Mouse (Mus musculus) hindlimb bud, embryonic 11.5 days (tissue): ENCODE results near the gene Pafah1b3.

Experiments
- DNase-seq: peaks from one replicate; pipeline ENCODE4 v3.0.0-alpha.2; 2012; ENCODE audit warnings: low read depth, low spot score; ENCODE audit errors: extremely low spot score

Pafah1b3 gene

GRCm38 (mm10) chr7:25281734-25282601 lies 15.8 kb downstream of the Pafah1b3 start:
- no peak for DNase-seq

GRCm38 (mm10) chr7:25281166-25281733 lies 16.5 kb downstream of the Pafah1b3 start:
- no peak for DNase-seq

GRCm38 (mm10) chr7:25279861-25280791 lies 17.7 kb downstream of the Pafah1b3 start:
- DNase-seq: no peak

DNA sequence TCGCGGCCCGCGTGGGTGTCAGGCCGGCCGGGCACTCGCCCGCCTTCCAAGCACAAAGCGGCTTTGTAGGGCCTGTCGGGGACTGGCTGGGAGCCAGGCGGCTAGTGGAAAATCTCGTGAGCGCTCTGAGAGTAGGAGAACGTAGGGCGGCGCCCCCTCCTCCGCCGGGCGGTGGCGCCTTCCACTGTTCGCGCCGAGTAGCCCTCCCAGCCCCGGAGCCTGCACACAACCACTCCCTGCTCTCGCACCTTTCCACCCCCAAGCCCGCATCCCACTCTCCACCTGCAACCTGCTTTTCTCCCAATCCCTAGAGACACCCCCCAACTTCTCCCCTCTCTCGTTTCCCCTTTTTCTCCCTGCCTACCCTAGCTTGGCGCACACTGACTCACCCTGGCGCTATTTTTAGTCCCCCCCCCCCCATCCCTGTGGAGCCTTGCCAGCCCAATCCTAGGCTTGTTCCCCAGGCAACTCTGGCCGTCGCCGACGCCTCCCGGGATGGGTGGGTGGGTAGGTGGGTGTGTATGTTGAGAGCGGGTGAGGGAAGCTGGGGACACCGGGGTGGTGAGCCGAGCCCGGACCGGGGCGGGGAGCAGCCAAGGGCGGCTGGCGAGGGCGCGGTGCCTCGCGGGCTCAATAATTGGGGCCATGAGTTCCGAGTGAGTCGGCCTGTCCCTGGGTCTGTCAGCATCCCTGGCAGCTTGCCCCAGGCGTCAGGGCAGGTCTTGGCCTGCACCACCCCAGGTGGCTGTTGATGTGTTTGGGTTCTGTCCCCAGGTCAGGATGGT lies 18.5 kb downstream of the Pafah1b3 start:
- no peak for DNase-seq

DNA sequence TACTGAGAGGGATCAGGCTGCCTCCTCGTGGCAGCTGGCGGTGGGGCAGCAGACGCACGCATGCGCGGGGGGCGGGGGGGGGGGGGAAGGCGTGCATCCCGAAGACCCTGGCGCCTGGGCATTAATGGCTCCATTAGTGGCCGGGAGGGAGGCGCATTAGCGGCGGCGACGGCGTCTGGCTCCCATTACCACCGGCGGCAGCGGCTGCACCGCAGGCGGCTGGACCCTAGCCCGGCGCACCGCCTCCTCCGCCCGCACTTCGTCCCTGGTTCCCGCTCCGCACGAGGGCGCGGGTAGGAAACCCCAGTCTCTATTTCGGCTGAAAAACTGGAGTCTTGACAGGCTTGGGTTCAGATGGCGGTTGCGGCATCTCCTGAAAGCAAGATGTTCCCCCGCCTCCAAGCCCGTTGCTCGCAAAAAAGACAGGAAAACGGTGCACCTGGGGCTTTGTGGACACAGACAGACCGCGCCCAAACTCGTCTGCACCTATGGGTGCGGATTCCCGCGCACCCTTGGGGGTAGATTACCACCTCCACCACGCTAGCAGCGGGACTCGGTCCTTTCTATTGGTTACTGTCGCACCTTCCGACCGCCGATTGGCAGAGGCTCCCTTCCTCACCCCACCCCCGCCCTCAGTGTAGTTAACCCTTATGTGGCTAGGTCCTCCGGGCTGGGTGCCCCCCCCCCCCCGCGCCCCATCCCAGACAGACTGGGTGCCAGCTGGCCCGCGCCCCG lies 19.3 kb downstream of the Pafah1b3 start:
- no peak for DNase-seq

- no peak for DNase-seq
These were observed 19.8 kb downstream of the Pafah1b3 start for GRCm38 (mm10) chr7:25277998-25278340.

DNA sequence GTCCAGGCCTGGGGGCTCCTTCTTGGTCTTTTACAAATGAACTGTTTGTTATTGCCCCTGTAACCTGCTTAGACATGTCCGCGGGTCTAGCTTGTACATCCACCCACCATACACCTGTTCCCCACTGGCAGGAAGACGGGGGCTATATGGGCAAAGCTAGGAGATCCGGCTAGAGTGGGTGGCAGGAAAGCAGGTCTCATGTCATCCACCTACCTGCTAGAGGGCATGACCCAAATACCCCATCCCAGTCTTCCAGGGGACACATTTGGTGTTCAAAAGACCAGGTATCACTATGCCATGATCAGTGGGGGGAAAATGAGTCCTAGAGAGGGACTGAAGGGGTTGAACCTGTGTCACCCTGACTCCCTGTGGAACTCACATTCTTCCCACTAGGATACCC lies 20.4 kb downstream of the Pafah1b3 start:
- no peak for DNase-seq

DNA sequence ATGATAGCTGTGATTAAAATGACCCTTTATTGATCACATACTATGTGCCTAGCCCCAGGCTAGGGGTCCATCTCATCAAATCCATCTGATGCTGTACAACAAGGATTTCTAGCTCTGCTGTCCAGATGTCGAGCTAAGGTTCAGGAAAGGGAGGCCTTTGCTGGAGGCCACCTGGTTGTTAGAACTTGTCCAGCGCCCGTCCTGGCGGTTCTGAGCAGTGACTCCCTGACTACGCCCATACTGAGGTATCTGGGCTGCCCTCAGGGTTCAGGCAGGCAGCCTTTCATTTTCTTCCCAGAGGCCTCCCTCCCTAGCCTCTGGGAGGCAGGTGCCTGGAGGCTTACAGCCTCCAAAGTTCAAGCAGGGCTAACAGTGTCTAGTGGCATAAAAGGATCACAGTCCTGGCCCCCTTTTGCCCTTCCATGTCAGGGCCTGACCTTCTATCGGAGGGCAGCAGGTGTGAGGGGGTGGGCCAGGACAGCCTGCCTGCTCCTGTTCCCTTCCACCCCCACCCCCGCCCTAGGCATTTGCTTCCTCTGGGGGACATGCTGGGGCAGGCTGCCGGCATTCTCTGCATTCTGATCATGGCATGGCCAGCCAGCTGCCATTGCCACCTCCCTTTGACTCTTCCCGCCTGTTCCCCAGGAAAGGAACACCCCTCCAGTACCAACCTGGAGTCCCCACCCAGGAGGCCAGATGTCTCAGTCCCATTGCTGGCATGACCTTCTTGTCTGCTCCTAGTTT lies 22.1 kb downstream of the Pafah1b3 start:
- DNase-seq: no peak

DNA sequence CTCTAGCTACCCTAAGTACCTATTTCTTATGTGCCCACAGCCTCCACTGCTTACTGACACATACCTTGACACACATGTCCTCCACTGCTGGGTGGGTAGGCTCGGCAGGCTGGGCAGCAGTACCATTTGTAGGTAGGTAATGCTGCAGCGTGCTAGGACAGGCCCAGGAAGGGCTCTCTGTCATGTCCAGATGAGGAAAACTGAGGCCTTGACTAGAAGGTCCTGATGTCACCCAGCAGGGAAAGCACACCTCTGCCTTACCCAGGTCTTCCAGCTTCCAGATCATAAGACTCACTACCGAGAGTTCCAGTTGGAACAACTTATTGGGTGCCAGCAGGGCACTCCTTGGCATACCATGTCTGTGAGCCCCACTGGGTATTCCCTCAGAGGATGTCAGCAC lies 22.8 kb downstream of the Pafah1b3 start:
- DNase-seq: no peak

GRCm38 (mm10) chr7:25274571-25274970 lies 23.2 kb downstream of the Pafah1b3 start:
- DNase-seq: no peak

DNA sequence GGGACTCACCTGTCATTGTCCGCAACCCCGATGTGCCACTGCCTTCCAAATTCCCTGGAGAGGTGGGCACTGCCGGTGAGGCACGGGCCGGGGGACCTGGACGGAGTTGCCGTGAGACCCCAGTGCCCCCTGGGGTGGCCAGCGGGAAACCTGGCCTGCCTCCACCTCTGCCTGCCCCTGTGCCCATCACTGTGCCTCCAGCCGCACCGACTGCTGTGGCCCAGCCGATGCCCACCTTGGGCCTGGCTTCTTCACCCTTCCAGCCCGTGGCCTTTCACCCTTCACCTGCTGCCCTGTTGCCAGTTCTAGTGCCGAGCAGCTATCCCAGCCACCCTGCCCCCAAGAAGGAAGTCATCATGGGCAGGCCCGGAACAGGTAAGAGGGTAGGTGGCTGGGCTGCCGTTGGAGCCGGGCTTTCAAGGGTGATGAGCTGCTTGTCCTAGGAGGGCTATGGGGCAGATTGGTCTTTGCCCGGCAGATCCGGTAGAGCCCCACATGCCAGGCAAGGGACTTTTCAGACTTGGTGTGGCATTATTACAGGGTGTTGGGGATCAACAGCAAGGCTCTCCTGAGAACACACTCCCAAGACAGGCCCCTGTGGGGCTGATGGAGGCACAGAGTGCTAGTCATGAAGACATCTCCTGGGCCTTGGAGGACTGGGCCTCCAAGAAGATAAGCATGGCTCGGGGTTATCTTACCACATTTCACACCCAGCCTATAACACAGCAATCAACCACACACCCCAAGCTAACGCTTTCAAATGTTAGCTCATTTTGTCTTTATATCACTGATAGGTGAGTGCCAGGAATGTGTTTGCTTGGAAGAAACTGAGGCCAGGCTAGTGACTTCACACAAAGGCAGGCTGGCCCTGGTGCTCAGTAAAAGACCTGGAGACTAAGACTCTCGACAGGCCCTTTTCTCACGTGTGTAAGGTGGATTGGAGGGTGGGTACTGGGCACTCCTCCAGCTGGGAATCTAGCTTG lies 24.2 kb downstream of the Pafah1b3 start:
- DNase-seq: no peak

DNA sequence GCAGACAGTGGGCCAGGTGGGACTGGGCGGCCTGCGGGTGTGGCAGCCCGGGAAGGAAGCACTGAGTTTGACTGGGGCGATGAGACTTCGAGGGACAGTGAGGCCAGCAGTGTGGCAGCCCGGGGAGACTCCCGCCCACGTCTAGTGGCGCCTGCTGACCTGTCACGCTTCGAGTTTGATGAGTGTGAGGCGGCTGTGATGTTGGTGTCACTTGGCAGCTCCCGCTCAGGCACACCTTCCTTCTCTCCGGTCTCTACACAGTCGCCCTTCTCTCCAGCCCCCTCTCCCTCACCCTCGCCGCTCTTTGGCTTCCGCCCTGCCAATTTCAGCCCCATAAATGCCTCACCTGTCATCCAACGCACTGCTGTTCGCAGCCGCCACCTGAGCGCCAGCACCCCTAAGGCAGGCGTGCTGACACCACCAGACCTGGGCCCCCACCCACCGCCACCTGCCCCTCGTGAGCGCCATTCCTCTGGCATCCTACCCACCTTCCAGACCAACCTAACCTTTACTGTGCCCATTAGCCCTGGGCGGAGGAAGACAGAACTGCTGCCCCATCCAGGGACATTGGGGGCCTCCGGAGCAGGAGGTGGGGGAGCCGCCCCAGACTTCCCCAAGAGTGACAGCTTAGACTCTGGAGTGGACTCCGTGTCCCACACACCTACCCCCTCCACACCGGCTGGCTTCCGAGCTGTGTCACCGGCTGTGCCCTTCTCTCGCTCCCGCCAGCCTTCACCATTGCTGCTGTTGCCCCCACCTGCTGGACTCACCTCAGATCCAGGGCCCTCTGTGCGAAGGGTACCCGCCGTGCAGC lies 25.1 kb downstream of the Pafah1b3 start:
- no peak for DNase-seq

- DNase-seq: no peak
These were observed 25.9 kb downstream of the Pafah1b3 start for GRCm38 (mm10) chr7:25271651-25272444.

- DNase-seq: no peak
These were observed 26.8 kb downstream of the Pafah1b3 start for GRCm38 (mm10) chr7:25270652-25271633.

DNA sequence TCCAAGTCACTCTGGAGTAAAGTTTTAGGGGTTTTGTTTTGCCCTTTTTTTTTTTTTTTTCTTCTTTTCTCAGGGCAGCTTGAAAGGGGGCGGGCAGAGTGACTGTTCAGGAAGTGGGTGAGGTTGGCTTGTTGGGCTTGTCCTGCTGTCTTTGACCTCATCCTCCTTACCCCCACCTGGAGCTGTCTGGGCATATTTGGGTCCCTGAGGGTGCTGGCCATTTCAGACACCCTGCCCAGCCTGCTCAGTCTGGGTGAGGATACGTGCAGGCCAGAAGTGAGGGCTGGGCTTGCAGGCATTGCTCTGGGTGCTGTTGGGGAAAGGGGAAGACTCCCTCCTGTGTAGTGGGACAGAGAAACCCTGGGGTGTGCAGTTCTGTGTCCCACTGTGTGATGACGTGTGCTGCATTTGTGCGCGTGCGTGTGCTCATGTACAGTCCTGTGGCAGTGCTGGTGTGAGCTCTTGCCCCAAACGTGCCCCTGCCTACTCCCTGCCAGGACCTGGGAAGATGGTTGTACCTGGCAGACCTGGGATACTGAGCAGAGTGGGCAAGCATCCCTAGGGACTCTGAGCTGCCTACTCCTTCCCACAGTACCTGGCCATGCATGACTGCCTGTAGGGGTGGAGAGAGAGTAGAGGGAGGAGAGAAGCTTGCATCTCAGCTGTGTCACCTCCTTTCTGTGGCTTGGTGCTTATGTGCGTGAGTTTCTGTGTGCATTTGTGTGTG lies 28.1 kb downstream of the Pafah1b3 start:
- no peak for DNase-seq
